Mouse (Mus musculus): Measurements from ENCODE around the gene Gprc5d. TPM values are rescaled to one million over a fixed set of nuclear protein-coding genes. Genes with fewer than 3 reads are reported as not detected.

Gprc5d gene
- polyA plus RNA-seq, 1 experiment from 2014 or later = not detected

GRCm38 (mm10) chr6:135133486-135133885 lies 15.4 kb upstream of the Gprc5d start:
- H3K4me1 ChIP-seq = peaks cover 13% of the 10 kb centered on the region
- H3K9me3 ChIP-seq = no peaks in the 10 kb centered on the region
- no peak overlapping the region for H3K4me2 ChIP-seq (replicated peaks)
- H3K36me3 ChIP-seq = no peaks in the 10 kb centered on the region
- H3K9ac ChIP-seq = no peak overlapping the region
- no peak overlapping the region for H3K4me3 ChIP-seq
- no peak overlapping the region for H3K27ac ChIP-seq
- ATAC-seq (ENCODE audit: insufficient number of reproducible peaks, insufficient read depth, low FRiP score, low TSS enrichment) = no peak
- 92% methylated on average over 9 of the region's 9 CpGs for WGBS
- H3K27me3 ChIP-seq = no peaks in the 10 kb centered on the region

GRCm38 (mm10) chr6:135133086-135133485 lies 15.0 kb upstream of the Gprc5d start:
- 85% methylated on average over 7 of the region's 7 CpGs for WGBS
- Histone ChIP-seq H3K9me3 (no peaks in the 10 kb centered on the region), H3K4me1 (peaks cover 13% of the 10 kb centered on the region), H3K27ac (no peak overlapping the region), H3K4me2 (replicated peaks) (no peak overlapping the region), H3K36me3 (no peaks in the 10 kb centered on the region), H3K4me3 (no peak overlapping the region), H3K9ac (no peak overlapping the region), H3K27me3 (no peaks in the 10 kb centered on the region)
- ATAC-seq (ENCODE audit: insufficient number of reproducible peaks, insufficient read depth, low FRiP score, low TSS enrichment) = no peak

- no peak overlapping the region for H3K4me3 ChIP-seq
- no peaks in the 10 kb centered on the region for H3K27me3 ChIP-seq
- no peak overlapping the region for H3K27ac ChIP-seq
- no peak overlapping the region for H3K4me2 ChIP-seq (replicated peaks)
- no peak for ATAC-seq (ENCODE audit: insufficient number of reproducible peaks, insufficient read depth, low FRiP score, low TSS enrichment)
- H3K4me1 ChIP-seq = no peaks in the 10 kb centered on the region
- 68% methylated on average over 5 of the region's 5 CpGs for WGBS
- H3K9ac ChIP-seq = no peak overlapping the region
- H3K36me3 ChIP-seq = no peaks in the 10 kb centered on the region
- H3K9me3 ChIP-seq = no peaks in the 10 kb centered on the region
Observed at GRCm38 (mm10) chr6:135124755-135125380, 6.8 kb upstream of the Gprc5d start.

- no peaks in the 10 kb centered on the region for H3K4me1 ChIP-seq
- WGBS = 95% methylated on average over 8 of the region's 8 CpGs
- H3K9me3 ChIP-seq = no peaks in the 10 kb centered on the region
- no peaks in the 10 kb centered on the region for H3K27me3 ChIP-seq
- H3K4me3 ChIP-seq = no peak overlapping the region
- no peak overlapping the region for H3K27ac ChIP-seq
- H3K36me3 ChIP-seq = no peaks in the 10 kb centered on the region
- no peak overlapping the region for H3K9ac ChIP-seq
- ATAC-seq (ENCODE audit: insufficient number of reproducible peaks, insufficient read depth, low FRiP score, low TSS enrichment) = no peak
- H3K4me2 ChIP-seq (replicated peaks) = no peak overlapping the region
Observed at GRCm38 (mm10) chr6:135116479-135116878, 1.6 kb downstream of the Gprc5d start.

- H3K27me3 ChIP-seq = no peaks in the 10 kb centered on the region
- no peak overlapping the region for H3K4me2 ChIP-seq (replicated peaks)
- no peaks in the 10 kb centered on the region for H3K36me3 ChIP-seq
- H3K27ac ChIP-seq = no peak overlapping the region
- no peak overlapping the region for H3K4me3 ChIP-seq
- H3K9ac ChIP-seq = no peak overlapping the region
- ATAC-seq (ENCODE audit: insufficient number of reproducible peaks, insufficient read depth, low FRiP score, low TSS enrichment) = no peak
- H3K4me1 ChIP-seq = no peaks in the 10 kb centered on the region
- H3K9me3 ChIP-seq = no peaks in the 10 kb centered on the region
- 34% methylated on average over 6 of the region's 6 CpGs for WGBS
Observed at GRCm38 (mm10) chr6:135113114-135113436, 5.0 kb downstream of the Gprc5d start.

GRCm38 (mm10) chr6:135112411-135113113 lies 5.5 kb downstream of the Gprc5d start:
- Histone ChIP-seq H3K36me3 (no peaks in the 10 kb centered on the region), H3K9ac (no peak overlapping the region), H3K27ac (no peak overlapping the region), H3K9me3 (no peaks in the 10 kb centered on the region), H3K4me1 (no peaks in the 10 kb centered on the region), H3K27me3 (no peaks in the 10 kb centered on the region), H3K4me3 (no peak overlapping the region), H3K4me2 (replicated peaks) (no peak overlapping the region)
- WGBS = 29% methylated on average over 7 of the region's 7 CpGs
- ATAC-seq (ENCODE audit: insufficient number of reproducible peaks, insufficient read depth, low FRiP score, low TSS enrichment) = no peak

GRCm38 (mm10) chr6:135107014-135107413 lies 11.1 kb downstream of the Gprc5d start:
- H3K4me1 ChIP-seq = no peaks in the 10 kb centered on the region
- H3K9me3 ChIP-seq = no peaks in the 10 kb centered on the region
- WGBS = 90% methylated on average over 6 of the region's 6 CpGs
- no peak for ATAC-seq (ENCODE audit: insufficient number of reproducible peaks, insufficient read depth, low FRiP score, low TSS enrichment)
- no peak overlapping the region for H3K27ac ChIP-seq
- no peaks in the 10 kb centered on the region for H3K27me3 ChIP-seq
- no peak overlapping the region for H3K4me3 ChIP-seq
- H3K36me3 ChIP-seq = no peaks in the 10 kb centered on the region
- no peak overlapping the region for H3K9ac ChIP-seq
- H3K4me2 ChIP-seq (replicated peaks) = no peak overlapping the region

GRCm38 (mm10) chr6:135102736-135103303 lies 15.3 kb downstream of the Gprc5d start:
- no peaks in the 10 kb centered on the region for H3K36me3 ChIP-seq
- no peak overlapping the region for H3K4me2 ChIP-seq (replicated peaks)
- H3K9me3 ChIP-seq = no peaks in the 10 kb centered on the region
- H3K9ac ChIP-seq = no peak overlapping the region
- no peaks in the 10 kb centered on the region for H3K27me3 ChIP-seq
- no peak overlapping the region for H3K27ac ChIP-seq
- no peaks in the 10 kb centered on the region for H3K4me1 ChIP-seq
- H3K4me3 ChIP-seq = no peak overlapping the region
- WGBS = 80% methylated on average over 5 of the region's 5 CpGs
- no peak for ATAC-seq (ENCODE audit: insufficient number of reproducible peaks, insufficient read depth, low FRiP score, low TSS enrichment)

- Histone ChIP-seq H3K27ac (no peak overlapping the region), H3K4me1 (no peaks in the 10 kb centered on the region), H3K36me3 (no peaks in the 10 kb centered on the region), H3K27me3 (no peaks in the 10 kb centered on the region), H3K9ac (no peak overlapping the region), H3K4me2 (replicated peaks) (no peak overlapping the region), H3K9me3 (no peaks in the 10 kb centered on the region), H3K4me3 (no peak overlapping the region)
- WGBS = 72% methylated on average over 15 of the region's 15 CpGs
- ATAC-seq (ENCODE audit: insufficient number of reproducible peaks, insufficient read depth, low FRiP score, low TSS enrichment) = peak; percentile 49; the same call in 1 of the 2 replicates
Observed at GRCm38 (mm10) chr6:135100787-135101472, 17.2 kb downstream of the Gprc5d start.

GRCm38 (mm10) chr6:135092798-135093470 lies 25.1 kb downstream of the Gprc5d start:
- no peak for ATAC-seq (ENCODE audit: insufficient number of reproducible peaks, insufficient read depth, low FRiP score, low TSS enrichment)
- H3K4me2 ChIP-seq (replicated peaks) = no peak overlapping the region
- no peak overlapping the region for H3K9ac ChIP-seq
- peaks cover 5% of the 10 kb centered on the region; the same call in 1 of the 2 replicates for H3K4me1 ChIP-seq
- H3K27ac ChIP-seq = no peak overlapping the region
- H3K9me3 ChIP-seq = no peaks in the 10 kb centered on the region
- 87% methylated on average over 12 of the region's 12 CpGs for WGBS
- H3K4me3 ChIP-seq = no peak overlapping the region
- H3K27me3 ChIP-seq = no peaks in the 10 kb centered on the region
- H3K36me3 ChIP-seq = no peaks in the 10 kb centered on the region

- ATAC-seq (ENCODE audit: insufficient number of reproducible peaks, insufficient read depth, low FRiP score, low TSS enrichment) = no peak
- Histone ChIP-seq H3K27ac (no peak overlapping the region), H3K4me1 (peaks cover 5% of the 10 kb centered on the region; the same call in 1 of the 2 replicates)
Observed at GRCm38 (mm10) chr6:135090661-135091060, 27.4 kb downstream of the Gprc5d start.

More at GRCm38 (mm10) chr6:135090661-135091060, 27.4 kb downstream of the Gprc5d start:
- no peak overlapping the region for H3K4me2 ChIP-seq (replicated peaks)
- H3K9me3 ChIP-seq = no peaks in the 10 kb centered on the region
- H3K36me3 ChIP-seq = no peaks in the 10 kb centered on the region
- no peak overlapping the region for H3K4me3 ChIP-seq
- no peaks in the 10 kb centered on the region for H3K27me3 ChIP-seq
- 86% methylated on average over 4 of the region's 4 CpGs for WGBS
- H3K9ac ChIP-seq = no peak overlapping the region

Measured in embryonic facial prominence, embryonic 12.5 days (tissue).